Mouse (Mus musculus) MEL (cell line): ENCODE results near the gene Fxyd7. TPM values are rescaled to one million over a fixed set of nuclear protein-coding genes. Genes with fewer than 3 reads are reported as not detected.

Experiments used
- DNase-seq: peaks from one replicate; pipeline ENCODE4 v3.0.0; 2011; ENCODE audit warnings: low read depth, low spot score
- H3K27ac ChIP-seq: 2 replicates; pipeline ENCODE4 v1.5.1; 2012; ENCODE audit warnings: low read depth, mild to moderate bottlenecking, control low read depth, low read length, moderate library complexity; ENCODE audit not compliant: control insufficient read depth
- H3K27me3 ChIP-seq, 2 experiments: fragments of 150-350 bp in 1 of 2; sonication (generic) in 1 of 2; 2 replicates each; pipeline ENCODE4 v1.6.1; 2012; ENCODE audit warnings: low read length in 2 of 2, mild to moderate bottlenecking in 2 of 2, improper control_type of control experiment in 1 of 2, moderate library complexity in 1 of 2; ENCODE audit not compliant: insufficient read depth in 2 of 2, control insufficient read depth in 1 of 2
- H3K36me3 ChIP-seq, 2 experiments: 2 replicates each; pipeline ENCODE4 v1.6.1; 2012 to 2014; ENCODE audit warnings: low read length in 2 of 2, improper control_type of control experiment in 1 of 2, inconsistent platforms in 1 of 2, mild to moderate bottlenecking in 1 of 2; ENCODE audit not compliant: insufficient read depth in 2 of 2, control insufficient read depth in 1 of 2
- H3K4me1 ChIP-seq, 2 experiments: fragments of 150-350 bp in 1 of 2; sonication (generic) in 1 of 2; 2 replicates each; pipeline ENCODE4 v1.6.1; 2012; ENCODE audit warnings: low read length in 2 of 2, improper control_type of control experiment in 1 of 2, mild to moderate bottlenecking in 1 of 2; ENCODE audit not compliant: insufficient read depth in 2 of 2, control insufficient read depth in 1 of 2
- H3K4me3 ChIP-seq, 2 experiments: fragments of 150-350 bp in 1 of 2; sonication (generic) in 1 of 2; 2 replicates each; pipeline ENCODE4 v1.5.1; 2012; ENCODE audit warnings: low read depth in 2 of 2, low read length in 2 of 2, mild to moderate bottlenecking in 2 of 2, moderate library complexity in 2 of 2, control low read depth in 1 of 2, improper control_type of control experiment in 1 of 2; ENCODE audit not compliant: control insufficient read depth in 1 of 2, insufficient read depth in 1 of 2
- H3K79me2 ChIP-seq: 2 replicates; pipeline ENCODE4 v1.6.1; 2012; ENCODE audit warnings: mild to moderate bottlenecking, low read length, moderate library complexity; ENCODE audit not compliant: control insufficient read depth, poor library complexity, insufficient read depth
- H3K9ac ChIP-seq: 2 replicates; pipeline ENCODE4 v1.6.1; 2012; ENCODE audit warnings: low read depth, mild to moderate bottlenecking, control low read depth, low read length, moderate library complexity; ENCODE audit not compliant: control insufficient read depth, poor library complexity, severe bottlenecking
- H3K9me3 ChIP-seq: fragments of 150-350 bp; sonication (generic); replicated peaks from 2 replicates; pipeline ENCODE4 v1.6.1; 2012; ENCODE audit warnings: mild to moderate bottlenecking, low read length, improper control_type of control experiment, moderate library complexity; ENCODE audit not compliant: insufficient read depth
- CHD1 ChIP-seq: IDR thresholded peaks from 2 replicates; pipeline ENCODE4 v1.6.1; 2012; ENCODE audit warnings: low read depth, mild to moderate bottlenecking, inconsistent platforms, low read length, improper control_type of control experiment
- CHD2 ChIP-seq: IDR thresholded peaks from 2 replicates; pipeline ENCODE4 v1.6.1; 2011; ENCODE audit warnings: low read length, improper control_type of control experiment
- E2F4 ChIP-seq: IDR thresholded peaks from 2 replicates; pipeline ENCODE4 v1.6.1; 2011; ENCODE audit warnings: low read depth, low read length, improper control_type of control experiment, borderline replicate concordance
- ELF1 ChIP-seq: IDR thresholded peaks from 2 replicates; pipeline ENCODE4 v1.6.1; 2014; ENCODE audit warnings: low read depth, mild to moderate bottlenecking, inconsistent platforms, low read length, improper control_type of control experiment, moderate library complexity
- EP300 ChIP-seq, 2 experiments: IDR thresholded peaks; 2 replicates each; pipeline ENCODE4 v1.6.1; 2011; ENCODE audit warnings: improper control_type of control experiment in 2 of 2, low read length in 2 of 2, low read depth in 1 of 2, mild to moderate bottlenecking in 1 of 2
- ETS1 ChIP-seq: IDR thresholded peaks from 2 replicates; pipeline ENCODE4 v1.6.1; 2012; ENCODE audit warnings: low read depth, mild to moderate bottlenecking, inconsistent platforms, low read length, improper control_type of control experiment, moderate library complexity
- GABPA ChIP-seq: IDR thresholded peaks from 2 replicates; pipeline ENCODE4 v1.6.1; 2012; ENCODE audit warnings: low read depth, mild to moderate bottlenecking, inconsistent platforms, low read length, improper control_type of control experiment, moderate library complexity
- GATA1 ChIP-seq: IDR thresholded peaks from 2 replicates; pipeline ENCODE4 v1.6.1; 2011; ENCODE audit warnings: low read depth, low read length, improper control_type of control experiment
- HCFC1 ChIP-seq: IDR thresholded peaks from 2 replicates; pipeline ENCODE4 v1.6.1; 2012; ENCODE audit warnings: low read depth, mild to moderate bottlenecking, inconsistent platforms, low read length, improper control_type of control experiment, moderate library complexity
- MAZ ChIP-seq: IDR thresholded peaks from 2 replicates; pipeline ENCODE4 v1.6.1; 2012; ENCODE audit warnings: low read depth, mild to moderate bottlenecking, inconsistent platforms, low read length, improper control_type of control experiment
- MEF2A ChIP-seq: IDR thresholded peaks from 2 replicates; pipeline ENCODE4 v1.6.1; 2014; ENCODE audit warnings: low read depth, mild to moderate bottlenecking, inconsistent platforms, low read length, improper control_type of control experiment; ENCODE audit not compliant: poor library complexity, insufficient replicate concordance, severe bottlenecking; ENCODE audit errors: extremely low read depth
- MYB ChIP-seq: IDR thresholded peaks from 2 replicates; pipeline ENCODE4 v1.6.1; 2011; ENCODE audit warnings: mild to moderate bottlenecking, low read depth, low read length, improper control_type of control experiment
- MYC ChIP-seq: IDR thresholded peaks from 2 replicates; pipeline ENCODE4 v1.6.1; 2011; ENCODE audit warnings: low read depth, mild to moderate bottlenecking, low read length, improper control_type of control experiment, moderate library complexity
- NELFE ChIP-seq: IDR thresholded peaks from 2 replicates; pipeline ENCODE4 v1.6.1; 2011; ENCODE audit warnings: low read depth, low read length, improper control_type of control experiment
- POLR2A ChIP-seq, 2 experiments: IDR thresholded peaks; 2 replicates each; pipeline ENCODE4 v1.6.1; 2011 to 2012; ENCODE audit warnings: low read length in 2 of 2, mild to moderate bottlenecking in 2 of 2, control low read depth in 1 of 2, improper control_type of control experiment in 1 of 2, low read depth in 1 of 2, moderate library complexity in 1 of 2; ENCODE audit not compliant: control insufficient read depth in 1 of 2, insufficient read depth in 1 of 2, poor library complexity in 1 of 2
- POLR2AphosphoS5 ChIP-seq: IDR thresholded peaks from 2 replicates; pipeline ENCODE4 v1.6.1; 2012; ENCODE audit warnings: low read depth, borderline replicate concordance, mild to moderate bottlenecking, inconsistent platforms, low read length, moderate library complexity, mixed read lengths
- RAD21 ChIP-seq: IDR thresholded peaks from 2 replicates; pipeline ENCODE4 v1.6.1; 2011; ENCODE audit warnings: mild to moderate bottlenecking, low read depth, low read length, improper control_type of control experiment
- RCOR1 ChIP-seq: IDR thresholded peaks from 2 replicates; pipeline ENCODE4 v1.6.1; 2012; ENCODE audit warnings: low read depth, mild to moderate bottlenecking, inconsistent platforms, low read length, improper control_type of control experiment
- SIN3A ChIP-seq: IDR thresholded peaks from 2 replicates; pipeline ENCODE4 v1.6.1; 2012; ENCODE audit warnings: low read length, improper control_type of control experiment, inconsistent platforms
- TBP ChIP-seq: IDR thresholded peaks from 2 replicates; pipeline ENCODE4 v1.8.0; 2011; ENCODE audit warnings: low read depth, low read length, improper control_type of control experiment
- UBTF ChIP-seq: IDR thresholded peaks from 2 replicates; pipeline ENCODE4 v1.6.1; 2012; ENCODE audit warnings: low read depth, mild to moderate bottlenecking, inconsistent platforms, low read length, improper control_type of control experiment, moderate library complexity, borderline replicate concordance; ENCODE audit not compliant: insufficient read depth
- USF1 ChIP-seq: IDR thresholded peaks from 2 replicates; pipeline ENCODE4 v1.6.1; 2014; ENCODE audit warnings: low read depth, mild to moderate bottlenecking, inconsistent platforms, low read length, improper control_type of control experiment, moderate library complexity
- ZC3H11A ChIP-seq: IDR thresholded peaks from 2 replicates; pipeline ENCODE4 v1.6.1; 2012; ENCODE audit warnings: low read depth, mild to moderate bottlenecking, inconsistent platforms, low read length, improper control_type of control experiment
- ZKSCAN1 ChIP-seq: IDR thresholded peaks from 2 replicates; pipeline ENCODE4 v1.6.1; 2012; ENCODE audit warnings: low read depth, mild to moderate bottlenecking, inconsistent platforms, low read length, improper control_type of control experiment, moderate library complexity
- ZMIZ1 ChIP-seq: IDR thresholded peaks from 2 replicates; pipeline ENCODE4 v1.6.1; 2012; ENCODE audit warnings: low read depth, mild to moderate bottlenecking, inconsistent platforms, low read length, improper control_type of control experiment, moderate library complexity
- polyA plus RNA-seq, 2 experiments: library from polyadenylated mRNA; stranded (reverse) in 1 of 2; unstranded in 1 of 2; fragments of >175 nt in 1 of 2; fragments of >200 nt in 1 of 2; gene quantifications; 2 replicates each; pipeline versions ENCODE4 v1.2.1 to v1.2.4; 2012; ENCODE audit warnings: low replicate concordance in 2 of 2, low read depth in 1 of 2; ENCODE audit not compliant: insufficient read length in 2 of 2, insufficient read depth in 1 of 2, missing spikeins in 1 of 2
- total RNA-seq: library from RNA; depleted of rRNA; stranded (reverse); fragments of 300-350 nt; gene quantifications from 2 replicates; pipeline ENCODE4 v1.2.3, GENCODE M21; 2012

Gene Fxyd7
- total and polyA plus RNA-seq, 3 experiments: 0.11 TPM; not detected in 2

DNA sequence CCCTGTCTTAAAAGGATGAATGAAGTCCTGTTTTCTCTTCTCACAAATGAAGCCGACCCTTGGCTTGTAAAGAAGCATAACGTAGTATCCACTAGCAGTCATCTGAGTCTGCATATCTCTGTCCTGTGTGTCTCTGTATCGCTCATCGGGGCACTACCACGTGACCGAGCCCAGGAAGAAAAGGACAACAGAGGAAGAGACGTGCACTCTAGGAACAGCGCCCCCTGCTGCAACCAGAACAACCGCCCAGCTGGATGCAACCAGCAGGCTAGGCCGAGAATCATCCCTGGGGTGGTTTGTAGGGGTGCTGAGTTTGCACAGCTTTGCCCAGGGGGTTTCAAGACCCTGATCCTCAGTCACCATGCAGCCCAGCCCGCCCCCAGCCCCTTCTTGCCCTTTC is 16.5 kb downstream of the Fxyd7 start (continued):
- TF ChIP-seq ZMIZ1 (peak; percentile 48; the same call in 1 of the 2 replicates), MYB (no peak), POLR2A (IDR thresholded peaks at IDR 0.05; ENCODE audit: control insufficient read depth in 1 of 2, insufficient read depth in 1 of 2, low read depth in 1 of 2, low read length in 2 of 2, poor library complexity in 1 of 2) (peak; percentile 41 to 47; a peak in 2 of 4 replicates), RAD21 (no peak), CHD2 (no peak), ZKSCAN1 (no peak), UBTF (no peak), RCOR1 (no peak), E2F4 (no peak), ELF1 (peak; percentile 66), ZC3H11A (no peak), POLR2AphosphoS5 (no peak), MYC (no peak), MAZ (no peak)

DNA sequence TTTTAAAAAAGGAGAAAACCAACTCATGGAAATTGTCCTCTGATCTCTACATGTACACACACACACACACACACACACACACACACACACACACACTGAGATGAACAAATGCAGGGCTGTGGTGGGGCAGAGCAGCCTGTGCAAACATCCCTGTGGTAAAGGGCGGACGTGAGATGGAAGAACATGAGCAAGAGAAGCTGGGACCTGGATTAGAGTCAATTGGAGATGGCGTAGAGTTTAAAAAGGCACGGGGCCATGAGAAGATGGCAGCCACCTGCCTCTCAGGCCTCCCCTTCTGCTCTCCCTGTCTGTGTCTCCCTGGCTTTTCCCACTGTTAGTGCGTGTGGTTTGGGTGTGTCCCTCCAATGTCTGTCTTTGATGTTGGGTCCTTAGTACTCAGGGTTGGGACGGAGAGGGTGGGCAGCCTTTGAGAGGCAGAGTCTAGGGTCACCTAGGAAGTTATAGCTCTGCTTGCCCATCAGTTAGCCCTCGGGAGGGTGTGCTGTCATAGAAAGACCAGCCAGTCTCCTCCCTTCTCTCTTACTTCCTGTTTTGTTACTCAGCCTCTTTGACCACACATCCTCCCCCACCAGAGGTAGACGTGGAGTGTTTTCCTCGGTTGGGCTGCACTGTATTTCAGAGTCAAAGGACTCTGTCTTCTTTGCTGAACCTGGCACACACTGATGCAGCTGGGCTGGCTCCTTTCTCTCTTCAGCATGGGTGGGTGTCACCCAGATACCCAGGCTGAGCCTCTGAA is 17.7 kb downstream of the Fxyd7 start:
- Histone ChIP-seq H3K79me2 (no peaks in the 10 kb centered on the region; the same call in 1 of the 2 replicates), H3K4me1 (peaks cover 14 to 33% of the 10 kb centered on the region in 2 experiments)

More for the DNA sequence above, 17.7 kb downstream of the Fxyd7 start:
- Histone ChIP-seq H3K27ac (peak overlapping the region; percentile 91), H3K27me3 (no peaks in the 10 kb centered on the region), H3K4me3 (peak overlapping the region; percentile 6 to 8; a peak in 2 of 4 replicates), H3K9me3 (no peaks in the 10 kb centered on the region), H3K36me3 (peaks cover 0 to 20% of the 10 kb centered on the region in 2 experiments; a peak in 2 of 4 replicates), H3K9ac (peak overlapping the region; percentile 70)
- TF ChIP-seq GATA1: peak; percentile 31; the same call in 1 of the 2 replicates
- TF ChIP-seq E2F4: no peak
- TF ChIP-seq SIN3A: peak; percentile 68
- no peak for TF ChIP-seq UBTF
- peak; percentile 37; the same call in 1 of the 2 replicates for TF ChIP-seq ETS1
- no peak for TF ChIP-seq CHD1
- peak; percentile 29; the same call in 1 of the 2 replicates for TF ChIP-seq USF1
- TF ChIP-seq POLR2AphosphoS5: no peak
- 0 out of 2 replicates have a peak, but pooled peaks have one; percentile 18 for TF ChIP-seq MAZ
- peak; percentile 72 for TF ChIP-seq ELF1
- peak in 1 of 2 experiments; percentile 43; a peak in 1 of 4 replicates for TF ChIP-seq POLR2A (IDR thresholded peaks at IDR 0.05; ENCODE audit: control insufficient read depth in 1 of 2, insufficient read depth in 1 of 2, low read depth in 1 of 2, low read length in 2 of 2, poor library complexity in 1 of 2)
- no peak for TF ChIP-seq MEF2A
- TF ChIP-seq NELFE: no peak; the same call in 1 of the 2 replicates
- 0 out of 2 replicates have a peak, but pooled peaks have one; percentile 12 for TF ChIP-seq TBP
- TF ChIP-seq EP300 (IDR thresholded peaks at IDR 0.05; ENCODE audit: low read depth in 1 of 2, low read length in 2 of 2): 0 out of 4 replicates have a peak, but pooled peaks of 1 of the 2 experiments have one; percentile 43
- no peak for TF ChIP-seq GABPA
- 0 out of 2 replicates have a peak, but pooled peaks have one; percentile 25 for TF ChIP-seq HCFC1
- peak; percentile 81 for DNase-seq
